Mouse (Mus musculus): ENCODE results near the gene 4930507D05Rik.
"Not testable (repeated sequence)": the region's sequence is repeated elsewhere in the genome, so short reads cannot be mapped to it uniquely, and the experiment has no call there.

The 4930507D05Rik gene

DNA sequence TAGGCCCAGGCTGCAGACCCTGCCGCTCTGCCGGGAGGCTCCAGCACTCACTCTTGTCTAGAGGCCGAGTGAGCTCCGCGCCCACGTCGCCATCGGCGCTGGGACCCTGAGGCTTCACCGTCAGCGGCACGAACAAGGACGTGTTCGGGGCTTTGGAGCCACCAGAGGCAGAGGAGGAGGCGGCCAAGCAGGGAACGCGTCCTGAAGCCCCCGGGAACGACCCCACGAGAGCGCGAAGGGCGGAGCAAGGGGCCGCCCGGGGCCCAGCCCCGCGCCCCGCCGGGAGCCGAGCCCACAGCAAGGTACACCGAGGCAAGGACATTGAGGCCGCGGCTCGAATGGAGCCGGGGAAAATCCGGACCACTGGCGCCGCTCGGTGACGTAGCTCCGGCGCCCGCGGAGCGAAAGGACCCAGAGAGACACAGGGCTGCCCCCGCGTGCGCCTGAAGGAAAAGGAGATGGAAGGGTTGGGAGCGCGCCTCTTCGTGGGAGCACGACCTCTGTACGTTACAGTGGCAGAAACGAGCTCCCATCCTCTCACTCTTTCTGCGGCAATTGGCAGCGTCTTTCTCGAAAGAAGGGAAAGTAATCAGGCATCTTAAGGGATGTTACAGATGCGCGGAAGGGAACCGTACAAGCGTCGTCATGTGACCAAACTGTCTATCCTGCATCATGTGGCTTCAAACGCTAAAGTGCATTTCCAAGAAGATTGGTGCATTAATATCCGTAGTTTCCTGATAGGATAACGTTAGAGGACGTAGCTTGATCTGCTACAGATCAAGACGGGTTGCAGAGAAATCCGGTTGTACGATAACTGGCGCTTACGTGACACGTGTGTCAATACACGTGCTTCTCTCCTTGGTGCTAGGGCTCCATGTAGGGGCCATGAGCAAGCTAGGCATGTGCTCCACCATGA is at the start of gene 4930507D05Rik, which contains the start of gene Supv3l1:
4930507D05Rik (plus strand) TSS at position 126 of the 916 bp plus-strand sequence.
Supv3l1 (minus strand) TSS at position 375 of the 916 bp plus-strand sequence.
- DNase-seq (ENCODE audit: low read depth, low spot score) = peak; percentile 87

DNA sequence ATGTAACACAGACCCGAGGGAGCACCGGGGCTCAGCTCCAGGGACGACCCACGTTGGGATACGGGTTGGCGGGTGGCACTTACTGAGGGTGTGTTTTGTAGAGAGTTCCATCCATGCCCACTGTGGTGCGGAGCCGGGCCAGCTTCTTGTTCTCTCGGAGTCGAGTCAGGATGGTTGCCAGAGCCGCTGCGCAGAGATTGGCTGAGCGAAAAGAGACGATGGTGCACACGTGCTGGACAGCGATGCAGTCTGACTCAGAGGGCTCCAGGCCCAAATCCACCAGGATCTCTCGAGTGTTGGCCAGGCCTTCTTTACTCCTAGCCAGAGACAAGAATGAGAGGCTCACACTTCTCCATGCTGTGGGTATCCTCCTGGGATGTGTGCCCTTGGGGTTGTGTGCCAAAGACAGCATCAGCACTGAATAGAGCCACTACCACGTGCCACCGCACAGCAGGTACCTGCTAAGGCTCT is 47.6 kb upstream of the 4930507D05Rik start:
- DNase-seq (ENCODE audit: low read depth, low spot score) = no peak

DNA sequence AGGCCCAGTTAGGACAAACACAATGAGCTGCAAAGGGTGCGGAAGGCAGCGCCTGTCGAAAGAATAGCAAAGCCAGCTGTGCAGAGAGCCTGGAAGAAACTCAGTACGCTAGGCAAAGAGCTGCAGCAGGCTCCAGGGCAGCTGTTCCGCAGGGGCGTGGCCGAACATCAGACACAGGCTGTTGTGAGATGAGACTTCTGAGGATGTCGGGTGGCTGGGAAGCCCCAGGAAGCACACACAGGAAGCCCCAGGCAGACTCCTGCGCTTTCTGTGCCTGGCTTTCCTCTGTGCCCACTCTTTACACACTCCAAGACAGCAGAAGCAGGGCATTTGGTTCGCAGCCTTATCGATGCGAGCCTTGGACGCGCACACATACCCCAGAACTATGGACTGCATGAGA is 44.4 kb upstream of the 4930507D05Rik start:
- DNase-seq (ENCODE audit: low read depth, low spot score) = no peak

DNA sequence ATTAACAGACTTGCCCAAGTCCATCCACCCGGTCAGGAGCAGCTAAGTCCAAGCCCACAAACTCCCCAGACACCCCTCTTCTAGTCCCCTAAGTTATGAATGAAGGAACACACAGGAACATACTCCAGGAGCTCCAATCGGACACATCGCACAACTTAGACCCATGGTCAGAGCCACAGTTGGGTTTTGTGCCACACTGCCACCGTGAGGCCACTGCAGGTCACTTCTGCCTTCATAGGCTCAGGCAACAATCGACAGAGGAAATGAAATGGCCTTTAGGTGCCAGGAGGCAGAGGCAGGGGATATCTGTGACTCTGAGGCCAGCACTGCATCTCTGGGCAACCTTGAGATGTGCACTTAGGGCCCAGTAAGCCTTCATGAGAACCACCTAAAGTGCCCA is 38.3 kb upstream of the 4930507D05Rik start:
- DNase-seq (ENCODE audit: low read depth, low spot score) = peak; percentile 63

DNA sequence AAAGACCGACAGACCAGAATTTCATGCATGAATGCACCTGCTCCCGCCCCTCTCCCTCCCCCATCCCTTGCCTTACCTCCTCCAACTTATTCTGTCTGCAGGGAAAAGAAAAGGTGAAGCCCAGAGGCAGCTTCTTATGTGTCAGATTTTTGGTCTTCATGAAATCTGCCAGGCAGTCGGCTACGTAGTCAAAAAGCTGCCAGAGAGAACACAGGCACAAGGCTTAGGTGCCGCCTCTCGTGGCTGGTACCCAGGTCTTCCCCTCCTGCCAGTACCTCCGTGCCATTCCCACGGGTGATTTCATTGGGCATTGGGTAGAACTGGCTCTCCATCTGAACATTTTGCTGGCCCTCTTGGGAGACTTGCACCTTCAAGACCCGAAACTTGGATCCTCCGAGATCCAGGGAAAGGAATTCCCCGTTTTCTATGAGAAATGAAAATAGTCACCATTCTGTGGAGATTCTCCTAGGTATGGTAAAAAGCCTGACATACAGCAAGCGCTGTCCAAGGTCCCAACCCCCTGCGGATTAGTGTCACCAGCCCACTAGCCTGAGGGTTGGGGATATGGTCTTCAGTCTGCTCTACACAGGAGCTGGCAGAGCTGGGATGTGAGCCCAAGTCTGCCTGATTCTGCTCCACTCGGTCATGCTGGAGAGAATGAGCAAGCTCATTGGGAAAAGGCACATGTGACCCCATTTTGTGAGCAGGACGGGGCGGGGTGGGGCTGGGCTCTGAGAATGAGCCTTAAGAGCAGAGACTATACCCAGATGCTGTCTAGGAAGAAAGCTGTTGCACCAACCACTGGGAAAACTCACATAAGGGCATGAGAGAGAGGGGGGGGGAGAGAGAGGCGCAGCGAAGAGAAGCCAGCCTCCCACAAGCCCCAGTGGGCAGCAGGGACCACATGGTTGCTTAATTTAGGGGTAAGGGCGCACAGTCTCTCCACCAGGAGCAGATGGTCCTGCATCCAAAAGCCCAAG is 37.6 kb upstream of the 4930507D05Rik start:
- no peak for DNase-seq (ENCODE audit: low read depth, low spot score)

- no peak for DNase-seq (ENCODE audit: low read depth, low spot score)
Measured at GRCm38 (mm10) chr10:62412906-62413605, 36.2 kb upstream of the 4930507D05Rik start.

DNA sequence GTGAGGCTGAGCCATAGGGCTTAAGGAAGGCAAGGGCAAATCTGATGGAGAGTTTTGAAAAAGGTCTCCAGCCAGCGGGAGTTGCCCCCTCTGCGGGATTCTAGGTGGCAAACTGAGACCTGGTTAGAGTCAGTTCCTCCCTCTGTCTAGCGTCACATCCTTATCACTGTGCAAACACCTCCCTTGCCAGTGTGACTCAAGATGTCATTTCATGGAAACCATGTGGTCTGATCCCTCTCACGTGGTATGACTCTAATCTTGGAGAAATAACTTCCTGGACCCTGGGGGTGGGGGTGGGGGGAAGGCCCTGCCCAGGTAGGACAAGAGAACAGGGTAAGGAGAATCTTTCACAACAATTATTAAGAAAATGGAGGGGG is 35.7 kb upstream of the 4930507D05Rik start:
- no peak for DNase-seq (ENCODE audit: low read depth, low spot score)

DNA sequence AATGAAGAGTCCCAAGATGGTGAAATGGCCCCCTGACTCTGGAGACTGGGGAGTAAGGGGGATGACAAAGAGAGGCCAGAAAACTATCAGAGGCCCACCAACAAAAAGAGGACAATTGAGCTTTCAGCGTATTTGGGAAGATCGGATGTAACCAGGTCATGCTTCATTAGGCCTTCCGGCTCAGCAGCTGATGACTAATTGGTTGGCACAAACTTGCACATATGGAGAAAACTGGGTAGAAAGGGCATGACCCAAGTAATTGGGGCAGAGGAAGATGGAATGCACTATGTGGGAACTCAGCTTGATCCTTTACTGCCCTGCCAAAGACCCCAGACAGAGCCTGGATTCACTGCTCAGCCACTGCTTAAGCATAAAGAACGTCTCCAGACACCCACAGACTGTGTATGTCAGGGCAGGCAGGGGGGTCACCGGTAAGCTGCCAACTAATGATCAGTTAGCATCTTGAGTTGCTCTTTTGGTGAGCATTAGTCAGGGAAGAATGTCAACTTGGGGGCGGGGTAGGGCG is 30.4 kb upstream of the 4930507D05Rik start:
- DNase-seq (ENCODE audit: low read depth, low spot score) = no peak

GRCm38 (mm10) chr10:62419422-62419821 is 29.9 kb upstream of the 4930507D05Rik start:
- no peak for DNase-seq (ENCODE audit: low read depth, low spot score)

GRCm38 (mm10) chr10:62420399-62420798 is 28.9 kb upstream of the 4930507D05Rik start:
- no peak for DNase-seq (ENCODE audit: low read depth, low spot score)

- no peak for DNase-seq (ENCODE audit: low read depth, low spot score)
Measured at GRCm38 (mm10) chr10:62421127-62421526, 28.2 kb upstream of the 4930507D05Rik start.

GRCm38 (mm10) chr10:62422255-62422654 is 27.0 kb upstream of the 4930507D05Rik start, which contains the start of gene Hkdc1:
Gene Hkdc1, minus strand, starts transcription at chr10:62422491.
- no peak for DNase-seq (ENCODE audit: low read depth, low spot score)

DNA sequence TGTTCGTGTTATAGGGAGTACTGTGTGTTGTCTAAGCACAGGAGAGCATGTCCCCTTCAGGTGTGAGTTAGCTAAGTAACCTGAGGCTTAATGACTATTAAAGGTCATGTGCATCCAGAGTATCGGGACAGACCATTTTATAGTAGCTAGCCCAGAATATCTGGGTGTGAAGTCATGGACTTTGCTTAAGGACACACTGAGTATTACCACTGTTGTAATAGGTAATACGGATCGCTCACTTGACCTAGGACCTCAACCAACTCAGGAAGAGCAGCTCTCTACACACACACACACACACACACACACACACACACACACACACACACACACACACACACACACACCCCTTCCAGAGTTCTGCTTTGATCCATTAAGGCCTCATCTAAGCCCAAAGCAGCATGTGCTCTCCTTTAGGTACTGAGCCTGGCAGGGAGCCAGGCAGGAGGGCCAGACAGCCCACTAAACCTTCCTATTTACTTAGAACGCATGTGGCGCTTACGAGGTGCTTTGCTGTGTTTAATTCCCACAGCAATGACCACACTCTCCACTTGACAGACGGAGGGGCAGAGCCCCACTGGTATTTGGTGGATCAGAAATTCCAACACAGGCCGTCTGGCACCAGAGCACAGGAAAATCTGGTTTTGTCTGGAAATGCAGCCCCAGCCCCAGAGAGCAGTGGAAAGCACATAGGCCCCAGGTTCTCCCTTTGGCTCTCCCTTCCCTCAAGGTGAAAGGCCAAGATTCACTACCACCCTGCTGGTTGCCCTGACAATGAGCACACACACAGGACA is 24.0 kb upstream of the 4930507D05Rik start:
- no peak for DNase-seq (ENCODE audit: low read depth, low spot score)

DNA sequence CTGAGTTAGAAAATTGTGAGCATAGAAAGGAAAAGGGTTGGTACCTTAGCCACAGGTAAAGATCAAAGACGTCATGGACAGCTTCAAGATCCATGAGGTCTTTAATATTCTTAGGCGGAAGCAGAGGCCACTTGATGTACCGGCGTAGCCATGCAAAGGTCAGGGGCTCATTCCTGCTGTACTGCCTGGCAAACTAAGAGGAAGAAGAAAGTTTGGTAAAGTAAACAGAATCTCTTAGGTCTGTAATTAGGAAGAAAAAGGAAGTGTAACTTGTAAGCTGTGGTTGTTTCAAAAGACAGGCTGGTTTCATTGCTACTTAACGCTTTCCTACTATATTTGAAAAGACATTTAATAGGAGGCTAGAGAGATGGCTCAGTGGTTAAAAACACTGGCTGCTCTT is 18.9 kb upstream of the 4930507D05Rik start:
- no peak for DNase-seq (ENCODE audit: low read depth, low spot score)

DNA sequence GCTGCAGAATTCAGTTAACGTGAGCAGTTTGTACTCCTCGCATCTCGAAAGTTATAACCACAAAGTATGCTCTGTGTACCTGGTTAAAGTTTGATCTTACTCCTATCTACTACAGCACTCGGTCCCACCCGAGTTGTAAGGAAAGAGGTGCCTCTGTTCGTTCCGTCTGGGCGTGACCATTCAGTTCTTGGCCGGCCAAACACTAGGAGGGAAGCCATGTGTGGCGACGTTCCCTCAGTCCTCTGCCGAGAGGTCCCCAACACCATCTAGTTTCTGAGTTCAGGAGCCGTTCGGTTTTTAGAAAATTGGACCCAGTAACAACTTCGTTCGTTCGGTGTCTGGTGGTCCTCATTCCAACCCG is 971 bp downstream of the 4930507D05Rik start:
- DNase-seq (ENCODE audit: low read depth, low spot score) = no peak

DNA sequence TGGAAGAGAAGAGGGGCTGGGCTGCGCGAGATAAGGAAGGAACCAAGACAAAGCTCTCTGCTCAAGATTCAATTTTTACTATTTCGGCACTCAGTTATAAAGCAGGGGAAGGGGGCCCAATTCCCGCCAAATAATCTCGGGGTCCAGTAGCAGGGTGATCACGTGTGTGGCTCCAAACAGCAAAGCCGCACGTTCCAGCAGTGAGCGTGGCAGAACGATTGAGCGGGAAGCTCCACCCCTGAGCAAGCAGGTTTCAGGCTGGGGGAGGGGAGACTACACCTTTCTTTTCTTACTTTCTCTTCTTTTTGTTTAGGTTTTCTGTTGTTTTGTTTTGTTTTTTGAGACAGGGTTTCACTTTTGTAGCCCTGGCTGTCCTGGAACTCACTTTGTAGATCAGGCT is 2.7 kb downstream of the 4930507D05Rik start:
- not testable (repeated sequence) for DNase-seq (ENCODE audit: low read depth, low spot score)

GRCm38 (mm10) chr10:62461321-62461720 is 12.0 kb downstream of the 4930507D05Rik start:
- DNase-seq (ENCODE audit: low read depth, low spot score) = no peak

- DNase-seq (ENCODE audit: low read depth, low spot score) = no peak
Measured at GRCm38 (mm10) chr10:62469736-62470135, 20.4 kb downstream of the 4930507D05Rik start.

DNA sequence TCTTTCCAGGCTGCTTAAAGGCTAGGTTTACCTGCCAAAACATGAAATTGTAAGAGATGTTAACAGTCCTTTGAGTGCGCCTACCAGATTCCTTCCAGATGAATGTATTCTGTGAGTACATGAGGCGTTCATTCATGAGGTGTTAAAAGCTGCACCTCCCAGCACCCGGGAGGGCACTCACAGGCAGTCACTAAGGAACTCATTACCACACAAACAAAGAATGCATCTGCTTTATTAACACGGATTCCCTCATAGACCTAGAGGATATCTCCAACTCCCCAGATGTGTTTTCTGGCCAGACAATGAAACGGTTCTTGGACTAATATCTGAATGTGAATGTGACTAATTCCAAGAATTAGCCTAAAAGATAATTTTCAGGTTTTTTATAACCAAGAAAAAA is 21.8 kb downstream of the 4930507D05Rik start:
- no peak for DNase-seq (ENCODE audit: low read depth, low spot score)

DNA sequence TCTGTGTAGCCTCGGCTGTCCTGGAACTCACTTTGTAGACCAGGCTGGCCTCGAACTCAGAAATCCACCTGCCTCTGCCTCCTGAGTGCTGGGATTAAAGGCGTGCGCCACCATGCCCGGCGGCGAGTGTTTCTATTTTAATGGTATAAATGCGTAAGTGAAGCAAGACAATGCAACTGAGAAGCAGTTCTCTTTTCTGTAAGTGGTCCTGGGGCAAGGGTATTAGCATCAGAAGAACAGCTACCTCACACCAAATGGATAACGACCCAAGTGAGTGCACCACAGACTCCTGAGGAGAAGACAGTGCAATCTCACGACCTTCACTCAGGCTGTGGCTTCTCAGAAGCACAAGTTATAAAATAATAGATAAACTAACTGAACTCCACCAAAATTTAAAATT is 25.7 kb downstream of the 4930507D05Rik start:
- DNase-seq (ENCODE audit: low read depth, low spot score) = no peak
